Mouse (Mus musculus) liver, adult 2 months (tissue): ENCODE results near the gene Wnt5b. TPM values are rescaled to one million over a fixed set of nuclear protein-coding genes. Genes with fewer than 3 reads are reported as not detected.

Experiments used
- DNase-seq: peaks from one replicate; pipeline ENCODE4 v3.0.0-alpha.2; 2011; ENCODE audit warnings: low read depth, low spot score; ENCODE audit errors: extremely low read depth
- H3K27ac ChIP-seq: fragments of 200-500 bp; replicated peaks from 2 replicates; pipeline ENCODE4 v1.5.1; 2012; ENCODE audit warnings: low read depth, mild to moderate bottlenecking, control low read depth, inconsistent platforms, low read length; ENCODE audit not compliant: insufficient read depth
- H3K27me3 ChIP-seq: fragments of 200-500 bp; 2 replicates; pipeline ENCODE4 v1.6.1; 2012; ENCODE audit warnings: mild to moderate bottlenecking, moderate library complexity, low read length, inconsistent platforms; ENCODE audit not compliant: control insufficient read depth, insufficient read depth
- H3K36me3 ChIP-seq: fragments of 200-500 bp; 2 replicates; pipeline ENCODE4 v1.6.1; 2012; ENCODE audit warnings: low read length, inconsistent platforms; ENCODE audit not compliant: control insufficient read depth, insufficient read depth
- H3K4me1 ChIP-seq: fragments of 200-500 bp; 2 replicates; pipeline ENCODE4 v1.6.1; 2011; ENCODE audit warnings: low read length; ENCODE audit not compliant: control insufficient read depth, insufficient read depth
- H3K4me3 ChIP-seq: fragments of 200-500 bp; 2 replicates; pipeline ENCODE4 v1.5.1; 2011; ENCODE audit warnings: low read depth, mild to moderate bottlenecking, control low read depth, low read length, moderate library complexity; ENCODE audit not compliant: insufficient read depth
- H3K79me2 ChIP-seq: fragments of 200-500 bp; 2 replicates; pipeline ENCODE4 v1.6.1; 2012; ENCODE audit warnings: inconsistent platforms, mild to moderate bottlenecking, low read length, moderate library complexity; ENCODE audit not compliant: control insufficient read depth, insufficient read depth
- H3K9ac ChIP-seq: fragments of 200-500 bp; 2 replicates; pipeline ENCODE4 v1.6.1; 2012; ENCODE audit warnings: low read depth, mild to moderate bottlenecking, control low read depth, inconsistent platforms, low read length
- CTCF ChIP-seq: fragments of 200-500 bp; IDR thresholded peaks from 2 replicates; pipeline ENCODE4 v1.5.1; 2011; ENCODE audit warnings: low read depth, low read length, control low read depth
- POLR2A ChIP-seq: fragments of 200-500 bp; IDR thresholded peaks from 2 replicates; pipeline ENCODE4 v1.6.1; 2011; ENCODE audit warnings: low read length, control low read depth; ENCODE audit not compliant: insufficient read depth; ENCODE audit errors: extremely low read depth
- WGBS: fragments of 180-500 bp; shearing (Covaris S2); methylation state at CpG from one replicate; pipeline ENCODE4 v1.1.7; 2018; 5-methylcytosine and 5-hydroxymethylcytosine counted together
- polyA plus RNA-seq: library from polyadenylated mRNA; depleted of rRNA; stranded (reverse); fragments of >200 nt; gene quantifications from 2 replicates; pipeline ENCODE4 v1.2.3, GENCODE M21; 2012
- total RNA-seq: library from RNA; depleted of rRNA; stranded (reverse); fragments of >200 nt; gene quantifications from 2 replicates; pipeline ENCODE4 v1.2.3, GENCODE M21; 2014

The Wnt5b gene
- total and polyA plus RNA-seq, 2 experiments, result 4.7 to 5.8 TPM

DNA sequence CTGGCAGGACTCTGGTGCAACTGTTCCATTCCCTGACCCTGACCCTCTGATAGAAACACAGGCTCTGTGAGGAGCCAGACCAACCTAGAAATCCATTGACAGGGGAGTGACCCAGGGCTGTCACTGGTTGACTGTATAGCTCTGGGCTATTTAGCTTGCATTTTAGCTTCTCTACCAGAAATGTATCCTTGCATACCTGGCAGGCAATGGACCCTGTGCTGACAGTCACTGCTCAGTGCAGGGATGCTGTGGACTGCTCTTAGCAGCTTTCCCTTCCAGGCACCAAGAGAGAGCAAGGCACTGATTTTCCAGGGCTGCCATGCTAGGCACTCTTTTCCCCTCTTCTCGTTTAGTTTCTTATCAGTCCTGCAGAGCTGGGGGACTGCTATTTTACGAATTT lies 24.2 kb upstream of the Wnt5b start:
- no peak for TF ChIP-seq POLR2A
- no peak for TF ChIP-seq CTCF
- Histone ChIP-seq H3K79me2 (no peaks in the 10 kb centered on the region), H3K9ac (no peak overlapping the region), H3K27me3 (no peaks in the 10 kb centered on the region), H3K36me3 (no peaks in the 10 kb centered on the region), H3K4me3 (no peak overlapping the region), H3K27ac (no peak overlapping the region), H3K4me1 (no peaks in the 10 kb centered on the region)
- DNase-seq, result no peak
- 68% methylated on average over 2 of the region's 2 CpGs for WGBS

DNA sequence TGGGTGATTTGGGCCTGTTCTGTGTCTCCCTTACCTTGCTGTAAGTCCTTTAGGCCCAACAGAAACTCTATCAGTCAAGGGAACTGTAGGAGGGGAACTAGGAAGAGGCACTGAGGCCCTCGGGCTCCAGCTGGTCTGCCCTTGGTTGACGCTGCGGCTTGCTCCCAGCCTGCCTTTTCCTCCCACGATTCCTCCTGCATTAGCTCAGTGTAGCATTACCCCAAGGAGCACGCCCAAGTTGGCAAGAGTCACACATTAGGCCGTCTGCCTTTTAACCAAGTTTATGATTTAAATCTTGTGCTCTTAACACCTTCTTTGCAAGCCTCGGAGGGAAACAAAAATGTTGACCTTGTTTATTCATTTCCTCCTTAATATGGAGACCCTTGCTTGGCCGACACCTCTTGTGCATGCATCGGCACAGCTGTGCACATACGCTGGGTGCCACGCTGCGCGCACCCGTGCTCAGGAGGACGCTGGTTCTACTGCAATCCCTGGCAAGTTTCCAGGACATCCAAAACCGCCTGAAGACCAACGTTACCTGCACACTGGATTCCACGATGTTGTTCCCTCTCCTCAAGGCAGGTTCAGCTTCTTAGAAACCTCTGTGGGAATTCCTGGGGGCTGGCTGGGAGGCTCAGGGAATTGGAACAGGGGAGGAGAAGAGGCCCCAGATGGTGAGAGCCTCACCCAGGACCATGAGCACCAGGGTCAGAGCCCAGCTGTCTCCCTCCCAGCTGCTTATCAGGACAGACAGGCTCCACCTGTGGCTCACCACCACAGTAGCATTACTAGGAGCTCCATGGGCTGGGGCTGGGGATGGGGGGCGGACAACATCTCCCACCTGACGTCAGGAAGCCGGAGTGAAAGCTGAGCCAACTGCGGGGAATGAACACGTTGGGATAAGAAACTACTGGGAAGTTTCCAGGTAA lies 21.6 kb upstream of the Wnt5b start:
- no peak overlapping the region for H3K9ac ChIP-seq
- H3K4me1 ChIP-seq, result no peaks in the 10 kb centered on the region
- no peak overlapping the region for H3K4me3 ChIP-seq
- TF ChIP-seq CTCF, result no peak
- TF ChIP-seq POLR2A, result no peak
- 80% methylated on average over 23 of the region's 23 CpGs for WGBS
- no peaks in the 10 kb centered on the region for H3K36me3 ChIP-seq
- no peak overlapping the region for H3K27ac ChIP-seq
- no peaks in the 10 kb centered on the region for H3K27me3 ChIP-seq
- no peak for DNase-seq
- H3K79me2 ChIP-seq, result no peaks in the 10 kb centered on the region

DNA sequence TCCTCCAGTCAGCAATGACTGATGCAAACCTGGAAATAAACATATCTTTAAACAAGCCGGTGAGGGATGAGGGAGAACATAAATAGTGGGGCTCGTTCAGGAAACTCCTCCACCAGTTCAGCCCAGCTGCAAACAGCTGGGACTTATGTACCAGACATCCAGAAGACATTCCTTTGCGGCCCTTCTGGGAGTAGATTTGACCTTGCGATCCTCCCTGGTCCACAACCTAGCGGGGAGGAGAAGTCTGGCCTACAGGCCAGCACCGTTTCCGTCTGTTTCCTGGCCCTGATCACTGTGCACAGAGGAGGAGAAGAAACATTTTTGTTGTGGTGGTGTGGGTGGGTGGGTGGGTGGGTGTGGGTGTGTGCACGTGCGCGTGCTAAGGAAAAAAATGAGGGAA lies 18.4 kb upstream of the Wnt5b start:
- Histone ChIP-seq H3K79me2 (no peaks in the 10 kb centered on the region), H3K4me3 (no peak overlapping the region), H3K4me1 (no peaks in the 10 kb centered on the region), H3K27me3 (no peaks in the 10 kb centered on the region), H3K36me3 (no peaks in the 10 kb centered on the region), H3K27ac (no peak overlapping the region), H3K9ac (no peak overlapping the region)
- WGBS, result 82% methylated on average over 10 of the region's 10 CpGs
- no peak for DNase-seq
- TF ChIP-seq POLR2A (no peak), CTCF (no peak)

DNA sequence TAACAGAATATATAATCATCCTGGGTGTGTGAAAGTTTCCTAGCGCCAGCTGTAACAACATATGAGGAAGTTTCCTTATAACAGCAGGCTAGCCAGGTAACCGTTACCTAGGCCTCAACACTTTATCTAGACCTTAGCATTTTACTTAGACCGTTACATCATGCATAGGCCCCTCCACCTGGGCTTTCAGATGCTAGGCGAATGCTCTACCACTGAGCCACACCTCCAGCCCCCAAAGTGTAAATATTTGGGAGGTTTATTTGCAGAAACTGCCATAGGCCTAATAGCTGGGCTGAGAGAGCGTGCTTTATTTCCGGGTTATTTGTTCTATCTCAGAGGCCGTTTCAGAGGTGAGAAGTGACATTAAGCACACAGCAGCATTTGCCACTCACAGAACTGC lies 14.7 kb upstream of the Wnt5b start:
- no peak overlapping the region for H3K4me3 ChIP-seq
- DNase-seq, result no peak
- no peaks in the 10 kb centered on the region for H3K79me2 ChIP-seq
- WGBS, result 66% methylated on average over 7 of the region's 7 CpGs
- no peaks in the 10 kb centered on the region for H3K36me3 ChIP-seq
- H3K9ac ChIP-seq, result no peak overlapping the region
- no peak for TF ChIP-seq POLR2A
- TF ChIP-seq CTCF, result no peak
- H3K27me3 ChIP-seq, result no peaks in the 10 kb centered on the region
- no peak overlapping the region for H3K27ac ChIP-seq
- no peaks in the 10 kb centered on the region for H3K4me1 ChIP-seq

DNA sequence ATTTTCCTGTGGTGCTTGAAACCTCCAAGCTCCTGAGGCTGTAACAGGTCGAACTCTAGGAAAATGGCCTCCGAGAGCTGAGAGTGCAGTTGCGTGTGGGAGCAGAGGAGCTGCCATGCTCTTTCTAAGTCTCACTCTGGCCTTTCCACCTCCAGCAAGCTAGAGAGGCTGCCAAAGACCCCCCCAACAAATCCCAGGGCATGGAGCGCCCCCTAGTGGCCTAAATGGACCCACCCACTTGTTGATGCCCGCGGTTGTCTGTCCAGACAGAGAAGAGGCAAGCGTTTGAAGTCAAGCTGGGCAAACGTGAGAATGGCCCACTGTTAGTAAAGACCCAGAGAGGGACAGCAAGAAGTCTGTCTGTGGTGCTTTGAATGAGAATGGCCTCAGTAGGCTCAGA lies 10.3 kb upstream of the Wnt5b start:
- H3K9ac ChIP-seq, result no peak overlapping the region
- no peak overlapping the region for H3K4me3 ChIP-seq
- no peak for DNase-seq
- no peak overlapping the region for H3K27ac ChIP-seq
- WGBS, result 78% methylated on average over 8 of the region's 8 CpGs
- no peaks in the 10 kb centered on the region for H3K79me2 ChIP-seq
- H3K27me3 ChIP-seq, result no peaks in the 10 kb centered on the region
- no peak for TF ChIP-seq POLR2A
- TF ChIP-seq CTCF, result peak; percentile 16; the same call in 1 of the 2 replicates
- H3K36me3 ChIP-seq, result no peaks in the 10 kb centered on the region
- no peaks in the 10 kb centered on the region for H3K4me1 ChIP-seq

DNA sequence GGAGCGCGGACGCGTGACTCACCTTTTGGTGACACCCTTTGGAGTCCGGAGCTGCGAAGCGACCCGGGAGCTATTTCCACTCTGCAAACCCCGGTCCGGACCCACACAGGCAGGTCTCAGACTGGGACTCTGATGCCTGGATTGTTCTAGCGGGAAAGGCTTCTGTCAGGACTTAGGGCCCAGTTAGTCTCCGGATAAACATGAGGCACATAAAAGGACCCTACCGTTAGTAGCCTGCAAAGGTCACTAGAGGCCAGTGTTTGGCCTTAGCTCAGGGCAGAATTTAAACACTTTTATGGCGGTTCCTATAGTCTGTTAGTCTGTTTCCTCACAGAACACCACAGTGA lies 344 bp upstream of the Wnt5b start:
- peaks cover 14% of the 10 kb centered on the region for H3K27me3 ChIP-seq
- no peaks in the 10 kb centered on the region for H3K36me3 ChIP-seq
- no peak for TF ChIP-seq CTCF
- no peak for TF ChIP-seq POLR2A
- no peak for DNase-seq
- no peaks in the 10 kb centered on the region for H3K4me1 ChIP-seq
- H3K27ac ChIP-seq, result no peak overlapping the region
- peak overlapping the region; percentile 43; the same call in 1 of the 2 replicates for H3K4me3 ChIP-seq
- no peak overlapping the region for H3K9ac ChIP-seq
- 6% methylated on average over 14 of the region's 14 CpGs for WGBS
- H3K79me2 ChIP-seq, result no peaks in the 10 kb centered on the region
